Mouse (Mus musculus): ENCODE measurements around the gene Spta1. TPM values are rescaled to one million over a fixed set of nuclear protein-coding genes. Genes with fewer than 3 reads are reported as not detected.

Spta1 gene
- 3.8 and 5.1 TPM in 2 replicates for total RNA-seq (2012; rRNA removed)

- in situ Hi-C loops (cut with MboI; ENCODE audit: low sequenced_read_pairs in 2 of 2, unreplicated experiment in 2 of 2): no loop called here
- Histone ChIP-seq H3K4me3 (ENCODE audit: insufficient read depth in 1 of 2, low read depth in 1 of 2, low read length in 2 of 2, poor library complexity in 1 of 2, severe bottlenecking in 1 of 2) (no peak within 1 kb of the TSS), H3K27ac (ENCODE audit: insufficient read depth, low read depth, low read length, poor library complexity, severe bottlenecking) (peak within 1 kb of the TSS; percentile 36; the same call in 1 of the 2 replicates), H3K9ac (ENCODE audit: insufficient read depth, low read depth, low read length, poor library complexity, severe bottlenecking) (no peak within 1 kb of the TSS), H3K4me1 (ENCODE audit: control insufficient read depth in 2 of 2, insufficient read depth in 2 of 2, low read length in 2 of 2, poor library complexity in 1 of 2) (no peaks in the 10 kb centered on the region; a peak in 1 of 4 replicates), H3K36me3 (ENCODE audit: control insufficient read depth, insufficient read depth, low read length, poor library complexity, severe bottlenecking) (no peaks in the 10 kb centered on the region), H3K9me3 (ENCODE audit: control insufficient read depth, insufficient read depth, low read depth, low read length) (no peaks in the 10 kb centered on the region)
- peak; percentile 27 for DNase-seq (ENCODE audit: low read depth, low spot score)
- no peak for TF ChIP-seq CHD2 (IDR thresholded peaks at IDR 0.05; ENCODE audit: low read depth, low read length)
- peak; percentile 91 for TF ChIP-seq MAFK (IDR thresholded peaks at IDR 0.05; ENCODE audit: insufficient read depth, low read depth, low read length)
Measured at GRCm38 (mm10) chr1:174172605-174173004, at the start of gene Spta1. Spta1 (plus strand) TSS chr1:174172776.

GRCm38 (mm10) chr1:174131217-174131616 lies 41.4 kb upstream of the Spta1 start, which contains the start of gene Olfr424:
Olfr424 (plus strand) TSS chr1:174131517.
- no peak for DNase-seq (ENCODE audit: low read depth, low spot score)
- H3K27ac ChIP-seq (ENCODE audit: insufficient read depth, low read depth, low read length, poor library complexity, severe bottlenecking): no peak within 1 kb of the TSS
- H3K4me3 ChIP-seq (ENCODE audit: insufficient read depth in 1 of 2, low read depth in 1 of 2, low read length in 2 of 2, poor library complexity in 1 of 2, severe bottlenecking in 1 of 2): no peak within 1 kb of the TSS
- no peaks in the 10 kb centered on the region for H3K9me3 ChIP-seq (ENCODE audit: control insufficient read depth, insufficient read depth, low read depth, low read length)
- in situ Hi-C loops (cut with MboI; ENCODE audit: low sequenced_read_pairs in 2 of 2, unreplicated experiment in 2 of 2): no loop called here
- no peak for TF ChIP-seq CHD2 (IDR thresholded peaks at IDR 0.05; ENCODE audit: low read depth, low read length)
- TF ChIP-seq ZC3H11A (IDR thresholded peaks at IDR 0.05; ENCODE audit: borderline replicate concordance, low read depth, low read length): no peak
- TF ChIP-seq ZNF384 (IDR thresholded peaks at IDR 0.05; ENCODE audit: low read depth, low read length): no peak
- TF ChIP-seq HCFC1 (IDR thresholded peaks at IDR 0.05; ENCODE audit: borderline replicate concordance, insufficient read depth, low read length): no peak
- no peak for TF ChIP-seq MAFK (IDR thresholded peaks at IDR 0.05; ENCODE audit: insufficient read depth, low read depth, low read length)
- no peaks in the 10 kb centered on the region for H3K4me1 ChIP-seq (ENCODE audit: control insufficient read depth in 2 of 2, insufficient read depth in 2 of 2, low read length in 2 of 2, poor library complexity in 1 of 2)
- no peak within 1 kb of the TSS for H3K9ac ChIP-seq (ENCODE audit: insufficient read depth, low read depth, low read length, poor library complexity, severe bottlenecking)
- no peaks in the 10 kb centered on the region for H3K36me3 ChIP-seq (ENCODE audit: control insufficient read depth, insufficient read depth, low read length, poor library complexity, severe bottlenecking)

GRCm38 (mm10) chr1:174131999-174132398 lies 40.6 kb upstream of the Spta1 start:
- no peak overlapping the region for H3K9ac ChIP-seq (ENCODE audit: insufficient read depth, low read depth, low read length, poor library complexity, severe bottlenecking)
- no peaks in the 10 kb centered on the region for H3K9me3 ChIP-seq (ENCODE audit: control insufficient read depth, insufficient read depth, low read depth, low read length)
- H3K27ac ChIP-seq (ENCODE audit: insufficient read depth, low read depth, low read length, poor library complexity, severe bottlenecking): no peak overlapping the region
- no peak overlapping the region for H3K4me3 ChIP-seq (ENCODE audit: insufficient read depth in 1 of 2, low read depth in 1 of 2, low read length in 2 of 2, poor library complexity in 1 of 2, severe bottlenecking in 1 of 2)
- no peaks in the 10 kb centered on the region for H3K4me1 ChIP-seq (ENCODE audit: control insufficient read depth in 2 of 2, insufficient read depth in 2 of 2, low read length in 2 of 2, poor library complexity in 1 of 2)
- in situ Hi-C loops (cut with MboI; ENCODE audit: low sequenced_read_pairs in 2 of 2, unreplicated experiment in 2 of 2): no loop called here
- TF ChIP-seq MAFK (IDR thresholded peaks at IDR 0.05; ENCODE audit: insufficient read depth, low read depth, low read length) (no peak), ZC3H11A (IDR thresholded peaks at IDR 0.05; ENCODE audit: borderline replicate concordance, low read depth, low read length) (no peak), HCFC1 (IDR thresholded peaks at IDR 0.05; ENCODE audit: borderline replicate concordance, insufficient read depth, low read length) (no peak), ZNF384 (IDR thresholded peaks at IDR 0.05; ENCODE audit: low read depth, low read length) (no peak), CHD2 (IDR thresholded peaks at IDR 0.05; ENCODE audit: low read depth, low read length) (no peak)
- DNase-seq (ENCODE audit: low read depth, low spot score): no peak
- H3K36me3 ChIP-seq (ENCODE audit: control insufficient read depth, insufficient read depth, low read length, poor library complexity, severe bottlenecking): no peaks in the 10 kb centered on the region

- Histone ChIP-seq H3K4me1 (ENCODE audit: control insufficient read depth in 2 of 2, insufficient read depth in 2 of 2, low read length in 2 of 2, poor library complexity in 1 of 2) (no peaks in the 10 kb centered on the region), H3K9ac (ENCODE audit: insufficient read depth, low read depth, low read length, poor library complexity, severe bottlenecking) (no peak overlapping the region), H3K9me3 (ENCODE audit: control insufficient read depth, insufficient read depth, low read depth, low read length) (no peaks in the 10 kb centered on the region), H3K27ac (ENCODE audit: insufficient read depth, low read depth, low read length, poor library complexity, severe bottlenecking) (no peak overlapping the region), H3K4me3 (ENCODE audit: insufficient read depth in 1 of 2, low read depth in 1 of 2, low read length in 2 of 2, poor library complexity in 1 of 2, severe bottlenecking in 1 of 2) (no peak overlapping the region), H3K36me3 (ENCODE audit: control insufficient read depth, insufficient read depth, low read length, poor library complexity, severe bottlenecking) (no peaks in the 10 kb centered on the region)
- TF ChIP-seq ZNF384 (IDR thresholded peaks at IDR 0.05; ENCODE audit: low read depth, low read length) (no peak), HCFC1 (IDR thresholded peaks at IDR 0.05; ENCODE audit: borderline replicate concordance, insufficient read depth, low read length) (no peak), CHD2 (IDR thresholded peaks at IDR 0.05; ENCODE audit: low read depth, low read length) (no peak), ZC3H11A (IDR thresholded peaks at IDR 0.05; ENCODE audit: borderline replicate concordance, low read depth, low read length) (no peak), MAFK (IDR thresholded peaks at IDR 0.05; ENCODE audit: insufficient read depth, low read depth, low read length) (no peak)
- no peak for DNase-seq (ENCODE audit: low read depth, low spot score)
- in situ Hi-C loops (cut with MboI; ENCODE audit: low sequenced_read_pairs in 2 of 2, unreplicated experiment in 2 of 2): no loop called here
Measured at GRCm38 (mm10) chr1:174141384-174141783, 31.2 kb upstream of the Spta1 start.

- H3K9ac ChIP-seq (ENCODE audit: insufficient read depth, low read depth, low read length, poor library complexity, severe bottlenecking): no peak overlapping the region
- no peaks in the 10 kb centered on the region for H3K36me3 ChIP-seq (ENCODE audit: control insufficient read depth, insufficient read depth, low read length, poor library complexity, severe bottlenecking)
- TF ChIP-seq ZC3H11A (IDR thresholded peaks at IDR 0.05; ENCODE audit: borderline replicate concordance, low read depth, low read length) (no peak), CHD2 (IDR thresholded peaks at IDR 0.05; ENCODE audit: low read depth, low read length) (no peak), HCFC1 (IDR thresholded peaks at IDR 0.05; ENCODE audit: borderline replicate concordance, insufficient read depth, low read length) (no peak), MAFK (IDR thresholded peaks at IDR 0.05; ENCODE audit: insufficient read depth, low read depth, low read length) (no peak), ZNF384 (IDR thresholded peaks at IDR 0.05; ENCODE audit: low read depth, low read length) (no peak)
- H3K27ac ChIP-seq (ENCODE audit: insufficient read depth, low read depth, low read length, poor library complexity, severe bottlenecking): no peak overlapping the region
- no peaks in the 10 kb centered on the region for H3K9me3 ChIP-seq (ENCODE audit: control insufficient read depth, insufficient read depth, low read depth, low read length)
- H3K4me3 ChIP-seq (ENCODE audit: insufficient read depth in 1 of 2, low read depth in 1 of 2, low read length in 2 of 2, poor library complexity in 1 of 2, severe bottlenecking in 1 of 2): no peak overlapping the region
- no peaks in the 10 kb centered on the region for H3K4me1 ChIP-seq (ENCODE audit: control insufficient read depth in 2 of 2, insufficient read depth in 2 of 2, low read length in 2 of 2, poor library complexity in 1 of 2)
- in situ Hi-C loops (cut with MboI; ENCODE audit: low sequenced_read_pairs in 2 of 2, unreplicated experiment in 2 of 2): no loop called here
- DNase-seq (ENCODE audit: low read depth, low spot score): no peak
Measured at GRCm38 (mm10) chr1:174146696-174147095, 25.9 kb upstream of the Spta1 start.

Data from ES-E14 (cell line).